Mouse (Mus musculus): ENCODE data around the gene Acrbp. TPM values are rescaled to one million over a fixed set of nuclear protein-coding genes. Genes with fewer than 3 reads are reported as not detected.
A peak's percentile ranks its signal among the peaks of the same experiment; 100 is the strongest.

Acrbp gene
- polyA plus RNA-seq, 1 experiment: 18.2 TPM

DNA sequence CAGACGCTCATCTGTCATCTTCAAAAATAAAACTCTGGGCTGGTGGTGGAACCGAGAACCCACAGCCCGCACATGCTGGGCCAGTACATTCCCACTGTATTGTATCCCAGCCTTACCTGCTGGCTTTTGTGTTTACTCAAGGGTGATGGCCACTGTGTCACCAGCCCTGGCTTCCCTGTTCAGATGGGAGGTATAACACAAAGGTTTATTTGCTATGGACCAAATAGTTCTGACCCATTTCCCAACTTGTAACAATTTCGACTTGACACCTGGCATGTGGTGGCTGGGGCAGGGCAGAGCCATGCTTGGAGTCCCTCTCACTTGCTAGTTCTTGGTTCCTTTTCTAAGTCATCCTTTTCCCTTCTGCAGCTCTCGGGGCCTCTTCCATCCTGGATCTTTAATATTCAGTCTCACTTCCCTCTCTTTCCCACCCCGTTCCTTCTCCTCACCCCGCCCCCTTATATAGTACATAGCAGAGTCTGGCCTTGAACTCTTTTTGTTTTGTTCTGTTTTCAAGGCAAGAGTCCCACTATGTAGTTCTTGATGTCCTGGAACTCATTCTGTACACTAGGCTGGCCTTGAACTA is 33.4 kb downstream of the Acrbp start:
- Histone ChIP-seq H3K36me3 (ENCODE audit: control insufficient read depth, insufficient read depth, low read length) (peaks cover 24% of the 10 kb centered on the region), H3K4me1 (ENCODE audit: control insufficient read depth, insufficient read depth, insufficient read length, low read length) (peaks cover 21% of the 10 kb centered on the region), H3K27me3 (ENCODE audit: control insufficient read depth, insufficient read depth, low read length) (no peaks in the 10 kb centered on the region), H3K4me3 (ENCODE audit: low read depth, low read length) (no peak overlapping the region), H3K27ac (ENCODE audit: insufficient read depth, low read depth, low read length) (no peak overlapping the region)
- no peak for TF ChIP-seq POLR2A (IDR thresholded peaks at IDR 0.05; ENCODE audit: low read depth, low read length)
- no peak for TF ChIP-seq CTCF (IDR thresholded peaks at IDR 0.05; ENCODE audit: extremely low read depth, insufficient read length, insufficient replicate concordance, low read depth, low read length)
- WGBS: 77% methylated on average over 7 of the region's 7 CpGs

- Histone ChIP-seq H3K4me1 (ENCODE audit: control insufficient read depth, insufficient read depth, insufficient read length, low read length) (peaks cover 29% of the 10 kb centered on the region), H3K4me3 (ENCODE audit: low read depth, low read length) (no peak overlapping the region), H3K27me3 (ENCODE audit: control insufficient read depth, insufficient read depth, low read length) (no peaks in the 10 kb centered on the region), H3K27ac (ENCODE audit: insufficient read depth, low read depth, low read length) (no peak overlapping the region), H3K36me3 (ENCODE audit: control insufficient read depth, insufficient read depth, low read length) (peaks cover 21% of the 10 kb centered on the region)
- TF ChIP-seq POLR2A (IDR thresholded peaks at IDR 0.05; ENCODE audit: low read depth, low read length) (no peak), CTCF (IDR thresholded peaks at IDR 0.05; ENCODE audit: extremely low read depth, insufficient read length, insufficient replicate concordance, low read depth, low read length) (peak; percentile 47; the same call in 1 of the 2 replicates)
- 30% methylated on average over 4 of the region's 4 CpGs for WGBS
Observed at GRCm38 (mm10) chr6:125084424-125084823, 34.9 kb downstream of the Acrbp start.

- TF ChIP-seq POLR2A (IDR thresholded peaks at IDR 0.05; ENCODE audit: low read depth, low read length): no peak
- TF ChIP-seq CTCF (IDR thresholded peaks at IDR 0.05; ENCODE audit: extremely low read depth, insufficient read length, insufficient replicate concordance, low read depth, low read length): no peak
- Histone ChIP-seq H3K36me3 (ENCODE audit: control insufficient read depth, insufficient read depth, low read length) (peaks cover 6% of the 10 kb centered on the region), H3K4me1 (ENCODE audit: control insufficient read depth, insufficient read depth, insufficient read length, low read length) (peaks cover 21% of the 10 kb centered on the region), H3K4me3 (ENCODE audit: low read depth, low read length) (no peak overlapping the region), H3K27ac (ENCODE audit: insufficient read depth, low read depth, low read length) (peak overlapping the region; percentile 7; the same call in 1 of the 2 replicates), H3K27me3 (ENCODE audit: control insufficient read depth, insufficient read depth, low read length) (no peaks in the 10 kb centered on the region)
- 85% methylated on average over 3 of the region's 3 CpGs for WGBS
Observed at GRCm38 (mm10) chr6:125087937-125088336, 38.4 kb downstream of the Acrbp start.

- H3K4me1 ChIP-seq (ENCODE audit: control insufficient read depth, insufficient read depth, insufficient read length, low read length): peaks cover 21% of the 10 kb centered on the region
- H3K4me3 ChIP-seq (ENCODE audit: low read depth, low read length): peak overlapping the region; percentile 33
Observed at GRCm38 (mm10) chr6:125088561-125089321, 39.3 kb downstream of the Acrbp start.

DNA sequence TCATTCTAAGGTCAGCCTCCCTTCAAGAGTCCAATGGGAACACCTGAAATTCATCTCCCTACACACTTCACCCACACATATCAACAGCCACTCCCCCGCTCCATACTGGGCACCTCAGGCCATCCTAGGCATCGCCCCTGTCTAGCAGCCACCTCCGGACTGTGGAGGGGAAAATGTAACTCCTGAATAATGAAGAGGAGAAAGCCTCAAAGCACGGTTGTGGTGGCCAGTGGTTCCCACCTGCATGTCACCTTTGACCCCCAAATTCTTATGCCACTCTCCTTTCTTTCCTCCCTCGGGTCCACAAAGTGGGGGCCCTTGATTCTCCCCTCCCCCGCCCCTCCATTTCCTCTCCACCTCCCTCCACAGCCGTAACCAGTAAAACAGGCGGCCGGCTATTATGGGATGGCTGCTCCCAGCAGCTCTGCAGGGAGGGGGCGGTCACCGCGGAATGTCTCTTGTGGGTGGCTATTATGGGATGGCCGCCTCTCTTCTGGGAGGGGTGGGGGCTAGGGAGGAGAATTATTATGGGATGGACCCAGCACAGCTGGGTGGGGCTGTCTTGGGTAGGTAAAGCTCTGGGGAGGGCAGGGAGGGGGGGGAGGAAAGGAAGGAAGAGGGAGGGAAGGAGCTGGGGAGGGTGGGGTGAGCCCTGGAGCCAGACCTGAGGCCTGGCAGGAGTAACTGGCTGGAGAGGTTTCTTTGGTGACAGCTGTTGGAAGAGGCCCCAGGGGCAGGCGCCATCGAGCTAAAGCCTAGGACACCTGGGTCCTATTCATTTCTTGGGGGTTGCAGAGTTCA is 40.2 kb downstream of the Acrbp start:
- TF ChIP-seq POLR2A (IDR thresholded peaks at IDR 0.05; ENCODE audit: low read depth, low read length) (no peak), CTCF (IDR thresholded peaks at IDR 0.05; ENCODE audit: extremely low read depth, insufficient read length, insufficient replicate concordance, low read depth, low read length) (no peak)
- Histone ChIP-seq H3K4me1 (ENCODE audit: control insufficient read depth, insufficient read depth, insufficient read length, low read length) (peaks cover 21% of the 10 kb centered on the region), H3K4me3 (ENCODE audit: low read depth, low read length) (peak overlapping the region; percentile 36), H3K27ac (ENCODE audit: insufficient read depth, low read depth, low read length) (peak overlapping the region; percentile 91), H3K27me3 (ENCODE audit: control insufficient read depth, insufficient read depth, low read length) (no peaks in the 10 kb centered on the region), H3K36me3 (ENCODE audit: control insufficient read depth, insufficient read depth, low read length) (no peaks in the 10 kb centered on the region)
- WGBS: 2% methylated on average over 15 of the region's 15 CpGs

More at GRCm38 (mm10) chr6:125088561-125089321, 39.3 kb downstream of the Acrbp start:
- Histone ChIP-seq H3K27me3 (ENCODE audit: control insufficient read depth, insufficient read depth, low read length) (no peaks in the 10 kb centered on the region), H3K27ac (ENCODE audit: insufficient read depth, low read depth, low read length) (peak overlapping the region; percentile 81), H3K36me3 (ENCODE audit: control insufficient read depth, insufficient read depth, low read length) (peaks cover 5% of the 10 kb centered on the region)
- 4% methylated on average over 20 of the region's 20 CpGs for WGBS
- no peak for TF ChIP-seq POLR2A (IDR thresholded peaks at IDR 0.05; ENCODE audit: low read depth, low read length)

DNA sequence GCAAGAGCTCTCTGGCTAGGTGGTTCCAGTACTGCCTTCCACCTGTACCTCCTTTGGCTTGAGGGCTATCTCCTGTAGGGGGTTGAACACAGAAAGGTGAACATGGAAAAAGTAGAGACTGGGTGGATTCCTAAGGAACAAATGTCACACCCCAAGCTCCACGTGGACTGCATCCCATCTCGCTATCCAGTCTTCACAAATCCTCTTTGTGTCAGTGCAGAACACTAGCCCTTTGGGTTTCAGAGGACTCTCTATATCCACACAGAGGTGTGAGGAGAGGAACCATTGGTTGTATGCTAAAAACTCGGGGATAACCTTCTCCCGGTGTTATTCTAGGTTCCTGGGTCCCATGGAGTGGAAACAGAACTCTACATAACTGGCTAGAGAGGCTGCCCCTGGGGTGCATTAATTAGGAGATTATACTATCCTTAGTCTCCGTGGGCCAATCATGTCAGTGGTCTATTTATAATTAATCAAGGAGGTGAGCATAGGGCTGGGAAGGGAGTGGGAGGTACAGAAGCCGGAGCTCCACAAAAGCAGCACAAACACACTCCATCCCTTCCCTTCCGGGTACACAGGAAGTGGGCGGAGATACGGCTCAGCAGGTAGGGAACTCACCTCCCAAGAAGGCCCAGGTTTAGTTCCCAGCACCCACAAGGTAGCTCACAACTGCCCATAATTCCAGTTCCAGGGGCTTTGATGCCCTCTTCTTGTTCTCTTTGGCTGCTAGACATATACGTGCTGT is 41.0 kb downstream of the Acrbp start:
- H3K36me3 ChIP-seq (ENCODE audit: control insufficient read depth, insufficient read depth, low read length): no peaks in the 10 kb centered on the region
- TF ChIP-seq POLR2A (IDR thresholded peaks at IDR 0.05; ENCODE audit: low read depth, low read length) (no peak), CTCF (IDR thresholded peaks at IDR 0.05; ENCODE audit: extremely low read depth, insufficient read length, insufficient replicate concordance, low read depth, low read length) (no peak)
- peak overlapping the region; percentile 48 for H3K27ac ChIP-seq (ENCODE audit: insufficient read depth, low read depth, low read length)
- no peaks in the 10 kb centered on the region for H3K27me3 ChIP-seq (ENCODE audit: control insufficient read depth, insufficient read depth, low read length)
- no peak overlapping the region for H3K4me3 ChIP-seq (ENCODE audit: low read depth, low read length)
- WGBS: 55% methylated on average over 10 of the region's 10 CpGs
- H3K4me1 ChIP-seq (ENCODE audit: control insufficient read depth, insufficient read depth, insufficient read length, low read length): peaks cover 21% of the 10 kb centered on the region
